Mouse (Mus musculus) large intestine, adult 2 months (tissue): ENCODE measurements around the gene Atcay. TPM values are rescaled to one million over a fixed set of nuclear protein-coding genes. Genes with fewer than 3 reads are reported as not detected.
"Not testable (repeated sequence)": the region's sequence is repeated elsewhere in the genome, so short reads cannot be mapped to it uniquely, and the experiment has no call there.

Source experiments
- DNase-seq: peaks from one replicate; pipeline ENCODE4 v3.0.0-alpha.2; 2012; ENCODE audit warnings: low read depth, low spot score
- WGBS: fragments of 180-500 bp; shearing (Covaris S2); methylation state at CpG from one replicate; pipeline ENCODE4 v1.1.7; 2018; 5-methylcytosine and 5-hydroxymethylcytosine counted together
- polyA plus RNA-seq: library from polyadenylated mRNA; depleted of rRNA; stranded (reverse); fragments of >200 nt; gene quantifications from 2 replicates; pipeline ENCODE4 v1.2.3, GENCODE M21; 2012

Atcay gene
- polyA plus RNA-seq, 1 experiment: 0.76 TPM

DNA sequence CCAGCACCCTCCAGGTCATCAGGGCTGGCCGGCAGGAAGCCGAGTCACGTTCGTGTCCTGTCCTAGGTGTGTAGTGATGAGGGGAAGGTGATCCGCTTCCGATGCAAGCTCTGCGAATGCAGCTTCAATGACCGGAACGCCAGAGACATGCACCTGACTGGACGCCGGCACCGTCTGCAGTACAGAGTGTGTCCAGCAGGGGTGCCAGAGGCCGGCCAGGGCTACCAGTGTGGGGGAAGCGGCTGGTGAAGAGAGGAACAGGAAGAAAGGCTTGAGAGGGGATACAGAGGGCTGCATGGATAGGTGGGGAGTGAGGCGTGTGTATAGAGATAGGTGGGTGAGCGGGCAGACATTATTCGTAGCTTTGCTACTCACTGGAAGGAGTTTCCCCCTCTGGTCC is 14.0 kb upstream of the Atcay start:
- no peak for DNase-seq
- WGBS: 7% methylated on average over 17 of the region's 17 CpGs

DNA sequence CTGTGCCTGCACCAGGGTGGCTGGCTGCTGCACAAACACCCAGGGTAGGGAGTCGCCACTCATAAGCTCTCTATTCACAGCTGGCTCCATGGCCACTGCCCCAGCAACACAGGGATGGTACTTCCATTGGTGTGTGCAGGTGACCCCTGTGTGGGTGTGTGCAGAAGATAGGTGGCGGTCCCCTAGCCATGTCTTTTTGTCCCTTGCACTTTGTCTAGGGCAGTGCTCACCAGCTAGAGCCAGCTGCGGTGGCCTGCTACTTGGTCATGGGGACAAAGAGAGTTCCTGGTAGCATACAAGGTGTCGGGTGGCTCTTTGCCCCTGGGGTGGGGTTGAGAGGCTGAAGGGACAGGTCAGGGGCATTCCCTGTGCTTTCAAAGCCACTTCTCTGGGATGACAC is 13.5 kb upstream of the Atcay start:
- WGBS: 69% methylated on average over 4 of the region's 4 CpGs
- DNase-seq: no peak

- no peak for DNase-seq
- WGBS: 94% methylated on average over 16 of the region's 16 CpGs
Observed at GRCm38 (mm10) chr10:81242021-81242420, 11.4 kb upstream of the Atcay start.

- 30% methylated on average over 13 of the region's 13 CpGs for WGBS
- DNase-seq: no peak
Observed at GRCm38 (mm10) chr10:81240876-81241275, 10.2 kb upstream of the Atcay start.

DNA sequence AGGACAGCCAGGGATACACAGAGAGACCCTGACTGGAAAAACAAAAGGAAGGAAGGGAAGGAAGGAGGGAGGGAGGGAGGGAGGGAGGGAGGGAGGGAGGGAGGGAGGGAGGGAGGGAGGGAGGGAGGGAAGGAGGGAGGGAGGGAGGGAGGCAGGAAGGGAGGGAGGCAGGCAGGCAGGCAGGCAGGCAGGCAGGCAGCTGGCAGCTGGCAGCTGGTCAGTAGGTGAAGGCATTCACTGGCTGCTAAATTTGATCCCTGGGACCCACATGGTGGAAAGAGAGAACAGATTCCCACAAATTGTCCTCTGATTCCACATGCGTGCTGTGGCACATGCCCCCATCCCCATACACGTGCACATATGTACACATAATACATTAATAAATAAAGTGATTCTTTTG is 8.0 kb upstream of the Atcay start:
- DNase-seq: no peak
- WGBS: 86% methylated on average over 2 of the region's 2 CpGs

DNA sequence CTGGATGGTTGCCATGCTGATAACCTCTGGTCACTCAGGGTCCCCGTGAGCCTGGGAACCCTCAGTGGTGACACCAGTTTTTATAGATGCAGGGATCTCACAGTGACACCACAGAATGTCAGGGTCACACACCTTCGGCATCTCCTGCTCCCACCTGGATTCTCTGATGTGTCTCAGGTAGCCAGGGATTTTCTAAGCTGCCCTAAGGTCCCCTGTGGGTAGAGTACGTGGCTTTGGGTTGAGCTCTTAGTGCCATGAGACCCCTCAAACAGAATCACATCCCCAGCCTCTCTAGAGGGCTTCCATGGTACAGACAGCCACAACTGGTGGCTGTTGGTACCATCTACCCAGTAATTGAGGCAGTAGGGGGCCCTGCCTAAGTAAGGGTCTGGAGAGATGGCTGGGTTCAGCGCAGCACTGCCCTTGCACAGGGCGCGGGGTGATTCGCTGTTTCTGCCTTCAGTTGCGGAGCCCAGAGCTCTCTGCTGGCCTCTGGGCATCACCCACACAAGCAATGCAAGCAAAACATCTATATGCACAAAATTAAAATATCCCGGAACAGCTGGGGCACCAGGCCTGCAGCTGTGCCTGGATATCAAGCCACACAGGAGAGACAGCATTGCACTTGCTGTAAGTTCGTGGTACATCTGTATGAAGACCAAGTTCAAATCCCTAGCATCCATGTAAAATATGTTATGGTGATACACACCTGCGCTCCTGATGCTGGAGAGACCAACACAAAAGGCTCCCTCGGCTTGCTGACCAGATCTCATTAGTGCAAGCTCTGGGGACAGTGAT is 6.0 kb upstream of the Atcay start:
- no peak for DNase-seq
- WGBS: 87% methylated on average over 12 of the region's 12 CpGs

- no peak for DNase-seq
- 66% methylated on average over 6 of the region's 6 CpGs for WGBS
Observed at GRCm38 (mm10) chr10:81234206-81234605, 3.6 kb upstream of the Atcay start.

- 1% methylated on average over 27 of the region's 28 CpGs for WGBS
- no peak for DNase-seq
Observed at GRCm38 (mm10) chr10:81233226-81233585, 2.6 kb upstream of the Atcay start.

- peak; percentile 88 for DNase-seq
- WGBS: 5% methylated on average over 29 of the region's 29 CpGs
Observed at GRCm38 (mm10) chr10:81232580-81233225, 2.1 kb upstream of the Atcay start, which contains the start of gene Zfr2. TSS of gene Zfr2 (plus strand) at chr10:81233155.

GRCm38 (mm10) chr10:81231436-81231835 is 803 bp upstream of the Atcay start:
- WGBS: 62% methylated on average over 7 of the region's 7 CpGs
- DNase-seq: no peak

DNA sequence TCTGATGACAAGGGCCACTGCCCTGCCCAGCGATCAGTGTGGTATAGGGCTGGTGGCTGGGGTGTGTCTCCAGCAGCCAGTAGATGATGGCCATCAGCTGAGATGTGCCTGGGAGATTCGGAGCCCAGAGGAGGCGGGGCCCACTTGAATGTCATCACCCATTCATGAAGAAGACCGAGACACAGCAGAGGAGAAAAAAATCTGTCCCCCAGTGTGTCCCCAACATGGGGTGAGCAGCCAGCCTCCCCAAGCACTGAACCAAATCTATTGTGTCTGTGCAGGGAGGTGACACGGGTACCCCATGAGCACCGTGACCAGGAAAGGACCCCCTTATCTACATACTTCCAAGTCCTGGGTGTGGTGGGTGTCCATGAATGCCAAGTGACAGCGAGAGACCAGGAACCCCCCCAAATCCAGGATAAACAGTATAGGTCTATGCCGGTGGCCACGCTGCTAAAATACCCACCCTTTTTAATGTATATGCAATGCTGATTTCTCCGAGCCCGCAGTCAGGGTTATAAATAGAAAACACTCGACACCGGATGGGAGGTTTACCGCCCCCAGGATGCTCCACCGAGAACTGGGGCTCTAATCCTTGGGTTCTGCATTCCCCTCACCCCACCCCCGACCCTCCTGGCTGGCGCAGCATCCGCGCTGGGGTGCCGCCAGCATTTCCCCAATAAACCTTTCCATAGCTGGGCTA is 747 bp downstream of the Atcay start:
- no peak for DNase-seq
- 28% methylated on average over 20 of the region's 20 CpGs for WGBS

DNA sequence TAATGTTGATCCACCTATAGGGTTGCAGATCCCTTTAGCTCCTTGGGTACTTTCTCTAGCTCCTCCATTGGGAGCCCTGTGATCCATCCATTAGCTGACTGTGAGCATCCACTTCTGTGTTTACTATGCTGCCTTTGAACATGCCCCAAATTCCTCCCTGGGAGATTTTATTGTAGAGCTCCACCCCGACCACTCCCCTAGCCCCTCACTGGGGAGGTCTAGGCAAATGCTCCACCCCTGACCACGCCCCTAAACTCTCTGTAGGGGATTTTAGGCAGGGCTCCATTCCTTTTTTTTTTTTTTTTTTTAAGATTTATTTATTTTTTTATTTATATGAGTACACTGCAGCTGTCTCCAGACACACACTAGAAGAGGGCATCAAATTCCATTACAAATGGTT is 6.9 kb downstream of the Atcay start:
- WGBS: 45% methylated on average over 2 of the region's 2 CpGs
- DNase-seq: not testable (repeated sequence)

- DNase-seq: peak; percentile 58
- 60% methylated on average over 5 of the region's 5 CpGs for whole genome bisulfite sequencing
Observed at GRCm38 (mm10) chr10:81221402-81222015, 9.1 kb downstream of the Atcay start.

DNA sequence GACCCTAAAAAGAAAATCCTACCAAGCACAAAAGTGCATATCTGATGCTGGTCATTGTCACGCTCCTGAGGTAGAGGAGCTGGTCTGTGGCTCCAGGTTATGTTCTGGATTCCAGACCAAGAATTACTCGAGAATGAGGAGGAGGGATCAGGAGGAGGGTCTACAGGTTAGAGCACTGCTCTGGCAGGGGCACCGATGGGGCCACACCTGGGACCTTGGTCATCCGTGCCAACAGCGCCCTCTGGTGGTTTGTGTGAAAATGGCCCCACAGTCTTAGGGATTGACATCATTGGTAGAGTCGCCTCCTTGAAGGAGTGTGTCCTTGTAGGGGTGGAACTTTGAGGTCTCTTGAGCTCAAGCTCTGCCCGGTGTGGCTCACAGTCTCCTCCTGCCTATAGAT is 12.7 kb downstream of the Atcay start:
- 17% methylated on average over 7 of the region's 7 CpGs for WGBS
- peak; percentile 46 for DNase-seq

DNA sequence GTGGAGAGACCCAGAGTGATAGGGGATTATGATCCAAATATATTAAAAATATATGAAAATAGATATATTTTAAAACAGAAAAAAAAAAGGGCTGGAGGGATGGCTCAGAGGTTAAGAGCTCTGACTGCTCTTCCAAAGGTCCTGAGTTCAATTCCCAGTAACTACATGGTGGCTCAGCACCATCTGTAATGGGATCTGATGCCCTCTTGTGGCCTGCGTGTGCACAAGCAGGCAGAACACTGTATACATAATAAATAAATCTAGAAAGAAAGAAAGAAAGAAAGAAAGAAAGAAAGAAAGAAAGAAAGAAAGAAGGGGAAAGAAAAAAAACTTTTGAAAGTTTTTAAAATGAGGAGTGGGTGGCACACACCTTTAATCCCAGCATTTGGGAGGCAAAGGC is 13.4 kb downstream of the Atcay start:
- not testable (repeated sequence) for DNase-seq
- 20% methylated on average over 1 of the region's 1 CpGs for WGBS

- WGBS: 82% methylated on average over 6 of the region's 6 CpGs
- no peak for DNase-seq
Observed at GRCm38 (mm10) chr10:81216810-81217209, 13.8 kb downstream of the Atcay start.

DNA sequence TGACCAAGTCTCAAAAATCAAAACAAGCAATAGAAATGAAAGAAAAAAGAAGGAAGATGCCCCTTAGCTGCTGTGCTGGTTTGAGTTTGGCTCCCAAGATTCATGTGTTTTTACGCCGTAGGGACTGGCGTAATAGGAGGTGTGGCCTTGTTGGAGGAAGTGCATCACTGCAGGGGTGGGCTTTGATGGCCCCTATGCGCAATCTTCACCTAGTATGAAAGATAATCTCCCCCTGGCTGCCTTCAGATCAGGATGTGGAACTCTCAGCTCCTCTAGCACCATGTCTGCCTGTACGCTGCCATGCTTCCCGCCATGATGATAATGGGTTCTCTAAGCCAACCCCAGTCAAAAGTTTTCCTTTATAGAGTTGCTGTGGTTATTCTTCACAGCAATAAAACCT is 14.4 kb downstream of the Atcay start:
- 80% methylated on average over 6 of the region's 6 CpGs for WGBS
- no peak for DNase-seq

- no peak for DNase-seq
- over 99% methylated on average over 5 of the region's 5 CpGs for WGBS
Observed at GRCm38 (mm10) chr10:81210154-81210553, 20.5 kb downstream of the Atcay start.

GRCm38 (mm10) chr10:81204137-81204536 is 26.5 kb downstream of the Atcay start:
- DNase-seq: no peak
- 67% methylated on average over 4 of the region's 4 CpGs for WGBS

DNA sequence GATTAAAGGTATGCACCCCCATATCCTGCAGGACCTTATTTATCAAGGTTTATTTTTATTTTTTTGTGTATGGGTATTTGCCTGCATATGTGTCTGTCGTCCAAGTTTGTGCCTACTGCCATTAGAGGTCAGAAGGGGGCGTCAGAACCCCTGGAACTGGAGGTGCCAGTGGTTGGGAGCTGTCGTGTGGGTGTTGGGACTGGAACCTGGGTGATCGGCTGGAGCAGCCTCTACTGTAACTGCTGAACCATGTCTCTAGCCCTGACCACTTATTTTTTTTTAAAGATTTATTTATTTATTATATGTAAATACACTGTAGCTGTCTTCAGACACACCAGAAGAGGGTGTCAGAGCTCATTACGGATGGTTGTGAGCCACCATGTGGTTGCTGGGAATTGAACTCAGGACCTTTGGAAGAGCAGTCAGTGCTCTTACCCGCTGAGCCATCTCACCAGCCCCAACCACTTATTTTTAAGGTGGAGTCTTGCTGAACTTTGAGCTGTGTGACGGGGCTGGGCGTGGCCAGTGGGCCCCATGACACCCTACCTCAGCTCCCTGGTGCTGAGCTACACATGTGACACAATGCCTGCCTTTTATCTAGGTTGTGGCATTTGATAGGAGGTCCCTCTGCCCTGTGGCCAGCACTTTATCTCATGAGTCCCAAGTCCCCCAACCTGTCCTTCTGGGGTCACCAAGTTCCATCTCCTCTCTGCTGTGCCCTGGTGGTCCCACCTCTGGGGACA is 27.5 kb downstream of the Atcay start:
- WGBS: 48% methylated on average over 8 of the region's 8 CpGs
- DNase-seq: no peak
